Mouse (Mus musculus) layer of hippocampus, adult 9-11 months (tissue): ENCODE data around the gene Hspb7.

ENCODE experiments used
- DNase-seq: peaks from one replicate; pipeline ENCODE4 v3.0.0; 2022

Gene Hspb7

DNA sequence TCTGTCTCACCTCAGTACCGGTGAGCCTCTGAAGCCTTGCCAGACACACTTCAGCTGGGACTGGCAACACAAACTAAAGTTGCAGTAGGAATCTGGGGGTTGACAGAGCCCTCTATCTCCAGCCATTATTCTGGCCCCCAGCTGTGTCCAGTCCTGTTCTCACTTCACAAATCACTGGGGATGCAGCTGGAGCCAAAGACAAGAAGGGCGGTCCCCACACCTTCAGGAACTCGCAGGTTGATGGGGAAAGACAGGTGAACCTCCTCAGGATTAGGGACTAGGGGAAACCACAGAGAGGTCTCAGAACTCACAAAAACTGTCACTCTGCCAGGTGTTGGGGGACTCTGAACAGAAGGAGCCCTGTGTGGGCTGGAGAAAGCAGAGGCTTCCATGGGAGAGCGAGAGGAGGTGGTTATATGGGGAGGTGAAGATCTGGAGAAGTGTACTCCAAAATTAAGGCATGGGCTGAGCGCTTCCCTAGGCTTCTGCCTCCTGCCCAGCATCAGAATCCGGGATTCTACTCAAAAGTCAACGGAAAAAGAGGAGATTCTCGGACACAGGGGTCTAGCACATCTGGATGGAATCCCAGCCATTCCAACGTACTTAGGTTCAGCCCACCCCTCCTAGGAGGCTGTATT, at the start of gene Hspb7:
TSS of gene Hspb7 (plus strand) at position 588 of the 638 bp plus-strand sequence.
- DNase-seq = no peak

- no peak for DNase-seq
Measured at GRCm38 (mm10) chr4:141372426-141372825, 48.2 kb upstream of the Hspb7 start.

- DNase-seq = no peak
Measured at GRCm38 (mm10) chr4:141379674-141380073, 40.9 kb upstream of the Hspb7 start.

DNA sequence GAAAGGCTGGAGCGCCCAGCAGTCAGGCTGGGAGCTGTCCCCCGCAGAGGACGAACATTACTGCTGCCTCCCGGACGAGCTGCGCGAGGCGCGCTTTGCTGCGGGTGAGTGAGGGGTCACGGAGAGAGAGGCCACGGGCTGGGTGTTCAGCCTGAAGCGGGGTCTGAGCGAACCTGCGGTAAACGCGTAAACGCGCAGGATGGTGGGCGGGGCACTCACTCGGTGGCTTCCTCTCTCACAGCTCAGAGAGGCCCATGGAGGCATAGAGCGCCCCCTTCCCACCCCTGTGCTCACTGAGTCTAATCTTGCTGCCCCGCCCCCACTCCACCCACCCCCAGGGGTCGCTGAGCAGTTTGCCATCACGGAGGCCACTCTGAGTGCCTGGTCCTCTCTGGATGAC, 38.2 kb upstream of the Hspb7 start:
- DNase-seq = no peak

DNA sequence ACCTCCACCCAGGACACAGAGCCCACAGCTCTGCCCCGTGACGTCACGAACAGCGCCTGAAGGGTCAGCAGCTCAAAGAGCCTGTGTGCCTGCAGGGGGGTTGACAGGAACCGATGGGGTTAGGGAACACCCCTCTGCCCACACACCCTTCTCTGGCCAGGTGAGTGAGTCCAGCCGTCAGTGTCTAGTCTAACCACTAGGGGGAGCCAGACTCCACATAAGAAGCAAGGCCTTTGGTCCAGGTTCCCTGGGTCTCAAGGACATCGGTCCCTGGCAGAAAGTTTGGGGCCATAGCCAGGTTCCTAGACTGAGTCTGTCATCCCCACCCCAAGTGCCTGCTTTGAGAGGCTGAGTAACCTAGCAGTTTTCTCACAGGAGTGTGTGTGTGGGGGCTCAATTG, 35.3 kb upstream of the Hspb7 start:
- no peak for DNase-seq

DNA sequence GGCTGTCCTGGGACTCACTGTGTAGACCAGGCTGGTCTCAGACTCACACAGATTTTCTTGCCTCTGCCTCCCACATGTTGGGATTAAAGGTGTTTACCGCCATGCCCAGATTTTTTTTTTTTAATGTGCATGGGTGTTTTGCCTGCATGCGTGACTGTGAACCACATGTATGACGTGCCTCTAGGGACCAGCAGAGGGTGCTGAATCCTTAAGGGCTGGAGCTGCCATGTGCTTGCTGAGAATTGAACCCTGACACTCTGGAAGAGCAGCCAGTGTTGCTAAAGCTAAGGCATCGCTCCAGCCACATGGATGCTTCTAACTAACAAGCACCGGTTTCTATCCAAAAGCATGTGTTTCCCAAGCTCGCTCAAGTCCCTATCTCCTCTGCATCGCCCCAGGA, 34.4 kb upstream of the Hspb7 start:
- no peak for DNase-seq

DNA sequence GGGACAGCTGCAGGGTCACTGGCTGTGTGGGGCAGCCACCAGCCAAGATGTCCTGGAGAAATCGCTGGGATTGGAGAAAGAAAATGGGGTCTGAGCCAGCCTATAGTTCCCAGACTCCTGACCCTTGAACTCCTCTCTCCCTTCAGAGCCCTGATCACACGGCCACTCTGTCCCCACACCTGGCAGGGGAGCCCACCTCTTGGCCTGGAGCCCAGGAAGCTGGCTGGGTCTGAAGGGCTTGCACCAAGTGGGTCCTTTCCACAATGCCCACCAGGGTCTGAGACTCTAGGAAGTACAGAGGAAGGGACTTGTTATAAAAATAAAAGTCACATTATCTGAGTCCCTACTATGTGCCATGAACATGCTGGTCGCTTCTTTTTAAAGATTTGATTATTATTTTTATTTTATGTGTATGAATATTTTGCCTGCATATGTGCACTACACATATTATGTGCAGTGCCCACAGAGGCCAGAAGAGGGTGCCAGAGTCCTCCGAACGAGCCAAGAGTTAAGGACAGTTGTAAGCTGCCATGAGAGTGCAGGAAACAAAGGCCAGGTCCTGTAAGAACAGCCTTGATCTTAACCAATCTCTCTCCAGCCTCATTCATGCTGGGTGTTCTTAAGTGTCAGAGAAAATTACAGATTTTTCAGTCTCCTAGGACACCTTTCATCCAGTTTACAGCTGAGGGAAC, 33.3 kb upstream of the Hspb7 start:
- peak; percentile 51 for DNase-seq

- no peak for DNase-seq
Measured at GRCm38 (mm10) chr4:141387933-141388332, 32.6 kb upstream of the Hspb7 start.

DNA sequence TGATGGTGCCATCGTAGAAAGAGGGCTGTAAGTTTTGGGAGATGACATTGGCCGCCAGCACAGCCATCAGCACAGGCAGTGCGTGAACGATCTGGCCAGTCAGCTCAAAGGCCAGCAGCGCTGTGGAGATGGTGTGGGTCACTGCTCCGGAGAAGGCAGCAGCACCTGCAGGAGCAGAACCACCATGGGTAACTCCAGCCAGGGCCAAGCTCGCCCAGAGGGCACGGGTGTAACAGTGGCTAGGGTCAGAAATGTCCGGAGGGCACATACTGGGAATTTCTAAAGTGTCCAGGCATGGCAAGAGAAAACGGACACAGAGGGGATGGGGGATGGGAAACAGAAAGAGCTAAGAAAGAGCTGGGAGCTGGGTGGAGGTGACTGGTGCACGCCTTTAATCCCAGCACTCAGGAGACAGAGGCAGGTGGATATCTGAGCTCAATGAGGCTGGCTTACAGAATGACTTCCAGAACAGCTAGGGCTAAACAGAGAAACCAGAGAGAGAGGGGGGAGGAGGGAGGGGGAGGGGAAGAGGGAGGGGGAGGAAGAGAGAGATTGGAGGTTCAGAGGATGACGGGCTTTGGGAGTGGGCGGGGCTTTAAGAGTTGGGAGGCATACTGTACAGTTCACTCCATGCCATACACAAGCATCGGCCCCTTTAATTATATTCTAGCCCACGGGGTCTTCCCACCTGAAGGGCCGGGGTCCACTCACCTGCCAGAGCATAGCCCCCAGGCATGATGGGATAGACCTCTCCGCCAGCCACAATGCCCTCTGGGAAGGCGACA, 31.0 kb upstream of the Hspb7 start:
- no peak for DNase-seq

DNA sequence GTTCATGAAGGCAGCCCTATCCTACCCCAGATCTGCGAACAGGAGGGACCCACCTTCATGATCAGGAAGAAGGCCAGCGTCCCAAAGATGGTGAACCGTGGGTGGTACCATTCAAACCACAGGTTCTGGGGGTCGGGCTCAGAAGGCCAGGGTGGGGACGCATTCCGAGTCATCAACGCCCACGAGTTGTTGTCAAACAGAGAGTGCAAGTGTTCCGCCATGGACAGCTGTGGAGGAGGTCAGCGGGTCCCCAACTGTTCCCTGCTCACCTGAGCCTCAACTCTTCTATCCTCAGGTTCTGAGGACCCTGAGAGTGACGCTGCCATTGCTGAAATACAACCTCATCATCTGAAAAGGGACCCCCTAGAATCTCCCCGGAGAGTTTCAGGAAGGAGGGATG, 29.3 kb upstream of the Hspb7 start:
- no peak for DNase-seq

GRCm38 (mm10) chr4:141394751-141395150, 25.8 kb upstream of the Hspb7 start:
- no peak for DNase-seq

GRCm38 (mm10) chr4:141397861-141398260, 22.7 kb upstream of the Hspb7 start:
- no peak for DNase-seq

- no peak for DNase-seq
Measured at GRCm38 (mm10) chr4:141398545-141398944, 22.0 kb upstream of the Hspb7 start, which contains the start of gene Clcnka. Gene Clcnka, minus strand, starts transcription at chr4:141398724.

DNA sequence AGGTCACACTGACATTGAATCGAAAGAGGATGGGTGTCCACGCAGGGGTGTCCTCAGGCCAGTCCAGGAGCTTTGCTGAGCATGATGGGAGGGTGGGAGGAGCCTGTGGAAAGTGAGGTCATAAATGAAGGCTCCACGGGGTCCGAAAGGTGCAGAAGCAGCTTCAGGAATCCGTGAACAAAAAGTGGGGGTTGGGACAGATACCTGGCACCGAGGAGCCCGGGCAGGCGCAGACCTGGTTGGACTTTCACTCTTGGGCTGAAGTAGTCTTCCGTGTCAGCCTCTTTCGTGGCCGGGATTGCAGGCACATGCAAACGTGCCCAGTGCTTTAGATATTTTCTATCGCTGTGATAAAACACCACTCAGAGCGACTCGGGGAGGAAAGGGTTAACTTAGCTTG, 20.4 kb upstream of the Hspb7 start:
- no peak for DNase-seq

- peak; percentile 81 for DNase-seq
Measured at GRCm38 (mm10) chr4:141404518-141405313, 15.9 kb upstream of the Hspb7 start.

- no peak for DNase-seq
Measured at GRCm38 (mm10) chr4:141405314-141405622, 15.3 kb upstream of the Hspb7 start.

DNA sequence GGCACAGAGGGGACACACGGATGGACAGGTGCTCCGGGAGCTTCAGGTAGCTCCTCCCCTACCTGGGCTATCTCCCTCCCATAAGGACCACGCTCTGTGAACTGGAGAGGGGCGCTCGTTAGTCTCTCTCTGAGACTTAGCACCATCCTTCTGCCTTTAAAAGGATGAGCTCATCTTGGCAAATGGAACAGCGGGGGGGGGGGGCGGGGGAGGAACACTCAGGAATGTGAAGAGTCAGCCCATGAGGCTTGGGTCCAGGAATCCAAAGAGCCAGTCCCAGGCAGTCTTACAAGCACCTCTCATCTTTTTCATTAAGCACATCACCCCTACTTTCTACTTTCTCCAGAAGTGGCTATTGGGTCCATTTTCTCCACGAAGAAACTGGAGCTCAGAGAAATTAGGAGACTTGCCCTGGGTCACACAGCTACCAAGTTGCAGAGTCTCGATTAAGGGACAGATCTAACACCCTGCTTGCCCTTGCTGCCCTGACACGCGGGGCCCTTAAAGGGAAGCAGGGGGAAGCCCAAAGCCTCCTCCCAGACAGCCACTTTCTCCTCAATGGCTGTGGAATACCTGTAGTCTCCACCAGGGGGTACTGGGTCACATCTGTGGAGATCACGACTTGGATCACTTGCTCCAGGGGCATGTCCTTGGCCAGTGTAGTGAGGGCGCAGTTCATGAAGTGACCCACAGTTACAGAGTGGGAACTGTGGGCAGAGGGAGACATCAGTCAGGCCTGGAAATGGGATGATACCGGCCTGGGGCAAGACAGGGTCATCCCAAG, 13.9 kb upstream of the Hspb7 start:
- DNase-seq = no peak

- DNase-seq = no peak
Measured at GRCm38 (mm10) chr4:141408577-141408976, 12.0 kb upstream of the Hspb7 start.

DNA sequence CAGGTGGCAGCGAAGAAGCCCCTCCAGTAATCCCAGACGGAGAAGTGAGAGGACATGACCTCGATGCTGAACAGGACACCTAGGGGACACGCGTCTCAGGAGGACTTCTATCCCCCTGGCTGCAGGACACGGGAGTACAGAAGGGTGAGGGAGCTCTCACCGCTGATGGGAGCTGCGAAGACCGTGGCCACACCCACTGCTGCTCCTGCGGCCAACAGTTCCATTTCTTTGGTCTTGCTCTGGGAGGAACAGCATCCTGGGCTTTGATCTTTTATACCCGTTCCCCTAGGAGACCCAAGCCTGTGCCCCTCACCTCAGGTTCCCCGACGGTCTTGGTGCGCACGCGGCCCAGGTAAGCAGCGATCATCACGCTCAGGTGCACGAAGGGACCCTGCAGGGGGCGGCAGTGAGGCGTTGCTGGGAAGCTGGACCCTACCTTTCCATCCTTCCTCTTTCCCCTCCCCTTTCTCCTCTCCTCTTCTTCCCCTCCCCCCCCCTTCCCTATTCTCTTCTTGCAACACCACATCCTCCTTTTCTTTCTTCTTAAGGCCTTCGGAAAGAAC, 9.1 kb upstream of the Hspb7 start:
- DNase-seq = no peak

GRCm38 (mm10) chr4:141415924-141416323, 4.7 kb upstream of the Hspb7 start, which contains the start of gene Clcnkb:
Gene Clcnkb, minus strand, starts transcription at chr4:141416014.
- DNase-seq = no peak

GRCm38 (mm10) chr4:141419398-141420191, 984 bp upstream of the Hspb7 start:
- no peak for DNase-seq
